10 mouse cellular contexts compared by ENCODE assay signal in the genomic region with DNA sequence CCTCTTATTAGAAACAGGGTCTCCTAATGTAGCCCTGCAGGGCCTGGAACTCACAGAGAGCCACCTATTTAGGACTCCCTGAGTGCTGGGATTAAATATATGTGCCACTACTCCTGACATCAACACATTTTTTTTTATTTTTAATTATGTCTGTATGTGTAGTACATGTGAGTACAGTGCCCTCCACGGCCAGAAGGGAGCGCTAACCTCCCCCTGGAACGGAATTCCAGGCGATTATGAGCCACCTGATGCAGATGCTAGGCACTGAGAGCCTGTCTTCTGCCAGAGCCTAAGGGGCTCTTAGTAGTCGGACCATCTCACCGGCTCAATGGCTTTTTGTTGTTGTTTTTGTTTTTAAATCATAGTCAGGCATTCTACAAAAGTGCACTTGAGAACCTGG. TPM values are rescaled to one million over a fixed set of nuclear protein-coding genes. Genes with fewer than 3 reads are reported as not detected.
A peak's percentile ranks its signal among the peaks of the same experiment; 100 is the strongest.
DNase-seq lines count a peak whose midpoint lies in the region; ATAC-seq and TF ChIP-seq lines count a peak whose summit lies in the region.
"Had no signal": no experiment of that assay in that cellular context is flagged by ENCODE, and none has a peak within 500 bp of the region (broad histone marks: within the 10 kb centered on the region; RNA-seq: fewer than 3 reads in every experiment).

No protein-coding gene starts in this region.

- no peak for TF ChIP-seq POLR2A in heart, adult 2 months (IDR thresholded peaks at IDR 0.05; ENCODE audit: insufficient read depth, low read depth, low read length)
- TF ChIP-seq POLR2A in testis, adult 2 months (IDR thresholded peaks at IDR 0.05; ENCODE audit: control insufficient read depth, low read depth, low read length), result no peak

- no peaks in the 10 kb centered on the region for H3K36me3 ChIP-seq in heart, adult 2 months (ENCODE audit: control insufficient read depth, insufficient read depth, low read length)
- H3K36me3 ChIP-seq in testis, adult 2 months (ENCODE audit: control insufficient read depth, insufficient read depth, low read length), result no peaks in the 10 kb centered on the region
- peaks cover 12% of the 10 kb centered on the region; the same call in 1 of the 2 replicates for H3K36me3 ChIP-seq in kidney, postnatal 0 days (ENCODE audit: insufficient read depth, low read length)

- no peaks in the 10 kb centered on the region for H3K4me1 ChIP-seq in heart, adult 2 months (ENCODE audit: control insufficient read depth, insufficient read depth, low read length)
- H3K4me1 ChIP-seq in testis, adult 2 months (ENCODE audit: control insufficient read depth, insufficient read depth, low read length), result peaks cover 8% of the 10 kb centered on the region
- H3K4me1 ChIP-seq in kidney, postnatal 0 days (replicated peaks; ENCODE audit: insufficient read depth, low read length), result no peaks in the 10 kb centered on the region

- no peak for DNase-seq in heart, adult 2 months
- no peak for DNase-seq in heart, adult 9 months (ENCODE audit: low spot score in 2 of 2)
- no peak for DNase-seq in testis, postnatal 14 days (ENCODE audit: low spot score)
- no peak for DNase-seq in kidney, postnatal 0 days (ENCODE audit: low spot score)
- DNase-seq in thymus, postnatal 25 days, result peak; percentile 38
- no peak for DNase-seq in right cerebral cortex, postnatal 4 days
- DNase-seq in ovary, postnatal 36 days (ENCODE audit: low spot score), result no peak
- DNase-seq: heart, postnatal 10 days had no signal

- TF ChIP-seq CTCF in heart, adult 2 months (IDR thresholded peaks at IDR 0.05), result peak; percentile 54
- TF ChIP-seq CTCF in testis, adult 2 months (IDR thresholded peaks at IDR 0.05; ENCODE audit: control insufficient read depth, insufficient read depth, insufficient replicate concordance, low read depth, low read length), result peak; percentile 26; the same call in 1 of the 2 replicates
- peak; percentile 50 for TF ChIP-seq CTCF in kidney, postnatal 0 days (IDR thresholded peaks at IDR 0.05; ENCODE audit: low read depth)

- intact Hi-C loops in heart, adult 2 months (cut with DNase I), result no loop called here

- H3K79me2 ChIP-seq in heart, adult 2 months (replicated peaks; ENCODE audit: control insufficient read depth, insufficient read depth, low read length), result no peaks in the 10 kb centered on the region

- WGBS in heart, adult 2 months, result 51% methylated on average over 6 of the region's 6 CpGs
- whole genome bisulfite sequencing in kidney, postnatal 0 days, result 47% methylated on average over 6 of the region's 6 CpGs

- no peak overlapping the region for H3K4me2 ChIP-seq in kidney, postnatal 0 days (ENCODE audit: low read length)

- no peak overlapping the region for H3K4me3 ChIP-seq in heart, adult 2 months
- no peak overlapping the region for H3K4me3 ChIP-seq in testis, adult 2 months (ENCODE audit: control insufficient read depth, low read depth, low read length)
- H3K4me3 ChIP-seq in kidney, postnatal 0 days (replicated peaks; ENCODE audit: low read depth, low read length), result no peak overlapping the region
- H3K4me3 ChIP-seq: limb, embryonic 13.5 days had no signal

- no peak for ATAC-seq in kidney, postnatal 0 days (replicated peaks; ENCODE audit: low FRiP score, low read depth)

- no peak for TF ChIP-seq EP300 in heart, adult 2 months (IDR thresholded peaks at IDR 0.05; ENCODE audit: insufficient read depth, low read depth, low read length)

- H3K27me3 ChIP-seq in heart, adult 2 months (ENCODE audit: control insufficient read depth, insufficient read depth, low read length), result no peaks in the 10 kb centered on the region
- H3K27me3 ChIP-seq in testis, adult 2 months (ENCODE audit: control insufficient read depth, insufficient read depth, low read length), result no peaks in the 10 kb centered on the region
- no peaks in the 10 kb centered on the region for H3K27me3 ChIP-seq in kidney, postnatal 0 days (ENCODE audit: insufficient read depth, low read length)

- H3K27ac ChIP-seq in heart, adult 2 months, result no peak overlapping the region
- no peak overlapping the region for H3K27ac ChIP-seq in testis, adult 2 months (ENCODE audit: control insufficient read depth, insufficient read depth, low read depth, low read length)
- no peak overlapping the region for H3K27ac ChIP-seq in kidney, postnatal 0 days
- H3K27ac ChIP-seq: limb, embryonic 13.5 days had no signal

- no peak overlapping the region for H3K9ac ChIP-seq in heart, adult 2 months (ENCODE audit: low read depth, low read length)
- no peak overlapping the region for H3K9ac ChIP-seq in kidney, postnatal 0 days (ENCODE audit: low read depth, low read length)

- H3K9me3 ChIP-seq in kidney, postnatal 0 days (replicated peaks; ENCODE audit: low read length), result no peaks in the 10 kb centered on the region
- H3K9me3 ChIP-seq: limb, embryonic 13.5 days had no signal

RNA-seq across cellular contexts. Expression of a gene that starts 0.9 kb away (rescaled TPM):
- 1 to 10 TPM; 2.8 to 4.4 TPM for total RNA-seq in heart, adult 2 months (2021)
- polyA plus RNA-seq in heart, adult 2 months (2012; rRNA removed), result 3.3 and 5.1 TPM in 2 replicates
- 2.3 and 3.7 TPM in 2 replicates for polyA plus RNA-seq in testis, adult 2 months (2012; rRNA removed)
- polyA plus RNA-seq in kidney, postnatal 0 days (2015; fragmentation: Nextera tagmentation; extraction: Ambion mirVana), result 9.0 and 10.6 TPM in 2 replicates

RNA-seq across cellular contexts. Expression of a gene that starts 16.8 kb away (rescaled TPM):
- 10 to 100 TPM; 33.4 to 36.5 TPM for total RNA-seq in heart, adult 2 months (2021)
- 33.7 and 34.1 TPM in 2 replicates for polyA plus RNA-seq in heart, adult 2 months (2012; rRNA removed)
- polyA plus RNA-seq in testis, adult 2 months (2012; rRNA removed), result 43.4 and 43.9 TPM in 2 replicates
- 20.5 and 25.6 TPM in 2 replicates for polyA plus RNA-seq in kidney, postnatal 0 days (2015; fragmentation: Nextera tagmentation; extraction: Ambion mirVana)

RNA-seq across cellular contexts. Expression of a gene that starts 23.1 kb away (rescaled TPM):
- total RNA-seq in heart, adult 2 months (2021), result 10 to 100 TPM; 28.1 to 32.0 TPM
- 30.8 and 40.6 TPM in 2 replicates for polyA plus RNA-seq in heart, adult 2 months (2012; rRNA removed)
- 12.4 and 12.9 TPM in 2 replicates for polyA plus RNA-seq in testis, adult 2 months (2012; rRNA removed)
- polyA plus RNA-seq in kidney, postnatal 0 days (2015; fragmentation: Nextera tagmentation; extraction: Ambion mirVana), result 51.0 and 52.5 TPM in 2 replicates

RNA-seq across cellular contexts. Expression of a gene that starts 24.0 kb away (rescaled TPM):
- 10 to 100 TPM; 19.8 to 21.5 TPM for total RNA-seq in heart, adult 2 months (2021)
- 19.7 and 20.7 TPM in 2 replicates for polyA plus RNA-seq in heart, adult 2 months (2012; rRNA removed)
- polyA plus RNA-seq in testis, adult 2 months (2012; rRNA removed), result 18.9 and 20.6 TPM in 2 replicates
- polyA plus RNA-seq in kidney, postnatal 0 days (2015; fragmentation: Nextera tagmentation; extraction: Ambion mirVana), result 59.9 and 64.7 TPM in 2 replicates

RNA-seq across cellular contexts. Expression of a gene that starts 35.5 kb away (rescaled TPM):
- not detected for total RNA-seq in heart, adult 2 months (2021)
- 0.08 and 0.12 TPM in 2 replicates for polyA plus RNA-seq in heart, adult 2 months (2012; rRNA removed)
- polyA plus RNA-seq in testis, adult 2 months (2012; rRNA removed), result 0.18 and 0.23 TPM in 2 replicates
- polyA plus RNA-seq in kidney, postnatal 0 days (2015; fragmentation: Nextera tagmentation; extraction: Ambion mirVana), result 0.12 and 0.14 TPM in 2 replicates
- total RNA-seq: heart, postnatal 10 days had no signal
